Mouse (Mus musculus) lung, embryonic 16.5 days (tissue): ENCODE measurements at regions not wholly inside any gene's neighbourhood (a gene's known extent, or its start where the extent isn't known, plus 50 kb on each side); places are given as distances from the start of the nearest gene placed in this dataset.

ENCODE experiments used
- ATAC-seq: fragments of 200-750 bp; cut with Nextera tagmentation; 2 replicates; pipeline ENCODE4 v1.8.0; 2017; ENCODE audit warnings: low read depth, mild to moderate bottlenecking, moderate library complexity
- H3K27ac ChIP-seq: fragments of 300-500 bp; sonication (generic); 2 replicates; pipeline ENCODE4 v1.5.1; 2014; ENCODE audit warnings: mild to moderate bottlenecking, control low read depth, low read length
- H3K27me3 ChIP-seq: fragments of 300-500 bp; sonication (generic); 2 replicates; pipeline ENCODE4 v1.6.1; 2014; ENCODE audit warnings: low read depth, low read length, mixed read lengths; ENCODE audit not compliant: control insufficient read depth, insufficient read depth
- H3K36me3 ChIP-seq: fragments of 300-500 bp; sonication (generic); 2 replicates; pipeline ENCODE4 v1.6.1; 2014; ENCODE audit warnings: low read length; ENCODE audit not compliant: control insufficient read depth, insufficient read depth
- H3K4me1 ChIP-seq: fragments of 300-500 bp; sonication (generic); replicated peaks from 2 replicates; pipeline ENCODE4 v1.6.1; 2014; ENCODE audit warnings: low read length, mixed read lengths; ENCODE audit not compliant: control insufficient read depth, insufficient read depth
- H3K4me2 ChIP-seq: fragments of 300-500 bp; sonication (generic); 2 replicates; pipeline ENCODE4 v1.6.1; 2014; ENCODE audit warnings: low read depth, low read length, control low read depth
- H3K4me3 ChIP-seq: fragments of 300-500 bp; sonication (generic); 2 replicates; pipeline ENCODE4 v1.5.1; 2014; ENCODE audit warnings: mild to moderate bottlenecking, low read length, control low read depth
- H3K9ac ChIP-seq: fragments of 300-500 bp; sonication (generic); 2 replicates; pipeline ENCODE4 v1.6.1; 2014; ENCODE audit warnings: low read length, control low read depth
- H3K9me3 ChIP-seq: fragments of 300-500 bp; sonication (generic); 2 replicates; pipeline ENCODE4 v1.6.1; 2016; ENCODE audit warnings: low read length; ENCODE audit not compliant: control insufficient read depth
- WGBS: fragments of 180-500 bp; shearing (Covaris S2); extraction: QIAGEN DNeasy Blood & Tissue Kit; methylation state at CpG from one replicate; pipeline ENCODE4 v1.1.7; 2014; 5-methylcytosine and 5-hydroxymethylcytosine counted together

DNA sequence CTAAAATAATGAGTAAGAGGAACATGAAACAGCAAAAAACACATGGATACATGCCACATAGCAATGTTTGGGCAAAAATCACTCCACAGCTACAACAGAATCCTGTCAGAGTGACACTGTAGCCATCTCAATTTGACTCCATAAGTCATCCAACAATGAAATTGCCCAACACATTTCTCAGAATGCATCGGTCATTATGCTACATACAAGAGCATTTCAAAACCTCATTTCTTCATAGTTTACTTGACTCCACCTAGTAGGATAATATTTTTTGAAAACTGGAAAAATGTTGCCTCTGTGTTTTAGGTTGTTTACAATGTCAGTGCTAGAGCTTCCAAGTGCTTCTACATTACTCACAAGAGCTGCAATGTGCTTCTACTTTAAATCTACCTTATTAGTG lies 101.9 kb downstream of the Zfp36l1 start:
- Histone ChIP-seq H3K4me3 (no peak overlapping the region), H3K27me3 (no peaks in the 10 kb centered on the region), H3K9me3 (no peaks in the 10 kb centered on the region), H3K4me2 (no peak overlapping the region), H3K36me3 (no peaks in the 10 kb centered on the region), H3K4me1 (peaks cover 35% of the 10 kb centered on the region), H3K9ac (no peak overlapping the region), H3K27ac (peak overlapping the region; percentile 15; the same call in 1 of the 2 replicates)
- no peak for ATAC-seq
- 45% methylated on average over 1 of the region's 1 CpGs for WGBS

DNA sequence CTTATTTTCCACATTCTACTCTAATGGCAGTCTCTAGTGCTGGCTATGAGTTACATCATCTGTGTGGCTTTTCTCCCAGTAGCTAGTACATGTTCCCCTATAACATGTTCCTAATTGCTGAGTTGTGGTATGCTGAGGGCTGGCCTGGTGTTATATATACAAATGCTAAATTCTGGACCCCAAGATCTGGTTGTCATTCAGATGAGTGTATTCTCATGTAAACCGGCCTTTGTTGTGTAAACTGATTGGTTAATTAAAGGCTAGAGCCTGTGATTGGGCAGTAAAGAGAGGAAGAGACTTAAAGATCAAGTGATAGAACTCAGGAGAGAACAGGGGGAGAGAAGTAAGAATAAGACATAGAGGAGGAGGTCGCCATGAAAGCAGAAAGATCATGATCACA lies 102.6 kb downstream of the Zfp36l1 start:
- H3K9ac ChIP-seq = no peak overlapping the region
- no peaks in the 10 kb centered on the region for H3K9me3 ChIP-seq
- no peak for ATAC-seq
- no peaks in the 10 kb centered on the region for H3K36me3 ChIP-seq
- WGBS = 60% methylated on average over 2 of the region's 2 CpGs
- no peaks in the 10 kb centered on the region for H3K27me3 ChIP-seq
- no peak overlapping the region for H3K4me3 ChIP-seq
- peaks cover 35% of the 10 kb centered on the region for H3K4me1 ChIP-seq
- no peak overlapping the region for H3K4me2 ChIP-seq
- H3K27ac ChIP-seq = no peak overlapping the region

DNA sequence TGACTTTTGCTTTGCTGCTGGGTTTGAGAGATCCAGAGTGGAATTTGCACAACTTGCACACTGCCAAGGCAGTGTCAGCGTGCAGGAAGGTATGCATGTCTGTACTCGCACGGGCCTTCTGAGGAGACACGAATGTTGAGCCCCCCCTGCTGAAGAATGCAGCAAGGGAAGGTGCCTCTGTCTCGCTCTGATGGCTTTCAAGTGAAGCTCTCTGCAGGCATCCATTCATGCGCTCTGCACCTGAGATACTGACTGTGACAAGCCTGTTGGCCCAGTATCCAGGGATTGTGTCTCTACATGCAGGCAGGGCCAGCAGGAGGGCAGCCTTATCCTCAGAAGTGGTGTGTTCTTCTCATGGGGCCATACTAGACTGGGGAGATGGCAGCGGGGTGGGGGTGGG lies 105.0 kb downstream of the Zfp36l1 start:
- ATAC-seq = no peak
- WGBS = 47% methylated on average over 7 of the region's 7 CpGs
- H3K4me2 ChIP-seq = no peak overlapping the region
- no peaks in the 10 kb centered on the region for H3K9me3 ChIP-seq
- peaks cover 15% of the 10 kb centered on the region for H3K4me1 ChIP-seq
- H3K4me3 ChIP-seq = no peak overlapping the region
- H3K9ac ChIP-seq = no peak overlapping the region
- no peaks in the 10 kb centered on the region for H3K36me3 ChIP-seq
- no peak overlapping the region for H3K27ac ChIP-seq
- no peaks in the 10 kb centered on the region for H3K27me3 ChIP-seq

DNA sequence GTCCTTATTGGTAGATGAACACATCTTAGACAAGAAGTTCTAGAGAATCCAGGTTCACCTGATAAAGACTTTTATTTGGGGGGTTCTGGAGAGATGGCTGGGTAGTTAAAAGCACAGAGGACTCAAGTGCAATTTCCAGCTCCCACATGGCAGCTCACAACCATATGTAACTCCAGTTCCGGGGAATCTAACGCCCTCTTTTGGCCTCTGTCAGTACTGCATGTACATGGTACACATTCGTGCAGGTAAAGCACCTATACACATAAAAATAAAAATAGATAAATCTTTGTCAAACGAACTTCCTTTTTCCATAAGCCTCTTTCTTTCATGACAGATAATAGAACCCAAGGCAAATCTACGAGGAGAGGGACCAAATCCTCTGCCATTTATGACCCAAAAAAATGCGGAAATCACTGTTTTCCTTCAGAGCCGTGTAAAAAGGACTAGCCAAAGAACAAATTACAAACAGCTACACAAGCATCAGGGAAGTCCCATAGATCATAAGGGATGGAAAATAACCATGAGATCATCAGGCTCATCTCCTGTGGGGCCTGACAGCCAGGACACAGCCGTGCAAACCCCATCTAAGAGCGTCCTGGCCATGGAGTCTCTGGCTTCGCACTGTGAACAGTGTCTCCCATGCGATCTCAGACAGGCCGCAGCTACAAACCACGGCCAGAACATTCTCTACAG lies 107.4 kb downstream of the Zfp36l1 start:
- Histone ChIP-seq H3K4me1 (peaks cover 19% of the 10 kb centered on the region), H3K27me3 (no peaks in the 10 kb centered on the region), H3K36me3 (no peaks in the 10 kb centered on the region), H3K9ac (no peak overlapping the region), H3K9me3 (no peaks in the 10 kb centered on the region), H3K4me3 (no peak overlapping the region), H3K4me2 (no peak overlapping the region), H3K27ac (no peak overlapping the region)
- ATAC-seq = no peak
- 78% methylated on average over 13 of the region's 13 CpGs for WGBS

DNA sequence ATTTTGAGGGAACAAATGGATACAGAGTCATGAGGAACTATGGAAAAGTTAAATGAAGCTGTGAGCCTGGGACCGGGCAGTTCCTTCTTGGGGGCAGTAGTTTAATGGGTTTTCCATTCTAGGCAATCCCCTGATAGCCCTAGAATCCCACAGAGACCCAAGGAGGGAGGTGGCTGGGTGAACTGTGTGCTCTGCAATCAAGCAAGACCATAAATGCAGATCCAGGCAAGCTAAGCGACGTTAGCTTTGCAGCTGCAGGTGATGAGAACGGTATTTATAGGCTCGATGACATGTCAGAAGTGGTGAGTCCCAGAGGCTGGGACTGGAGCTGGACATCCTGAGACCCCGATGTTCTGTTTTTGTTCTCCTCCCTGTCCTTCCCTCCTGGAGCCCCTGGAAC lies 108.2 kb downstream of the Zfp36l1 start:
- no peaks in the 10 kb centered on the region for H3K36me3 ChIP-seq
- no peaks in the 10 kb centered on the region for H3K27me3 ChIP-seq
- no peak overlapping the region for H3K4me3 ChIP-seq
- no peak overlapping the region for H3K9ac ChIP-seq
- no peak overlapping the region for H3K4me2 ChIP-seq
- H3K9me3 ChIP-seq = no peaks in the 10 kb centered on the region
- H3K27ac ChIP-seq = no peak overlapping the region
- WGBS = 80% methylated on average over 6 of the region's 6 CpGs
- ATAC-seq = no peak
- H3K4me1 ChIP-seq = peaks cover 19% of the 10 kb centered on the region

DNA sequence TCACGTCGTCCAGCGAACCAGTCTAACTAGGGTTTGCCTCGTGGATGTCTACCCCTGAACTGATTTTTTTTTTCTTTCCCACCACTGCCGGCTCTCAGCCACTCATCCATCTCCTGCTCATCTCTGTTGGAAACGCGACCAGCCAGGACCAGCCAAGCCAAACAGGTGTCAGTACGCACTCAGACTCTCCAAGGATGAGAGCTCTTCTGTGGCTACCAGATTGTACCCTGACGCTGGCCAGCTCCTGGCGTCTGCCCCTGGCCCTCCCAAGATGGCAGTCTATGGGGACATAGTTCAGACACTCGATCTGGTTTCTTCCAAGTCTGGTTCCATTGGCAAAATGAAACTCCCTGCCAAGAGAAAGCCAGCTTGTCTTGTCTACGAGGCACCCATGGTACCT lies 109.3 kb downstream of the Zfp36l1 start:
- H3K27ac ChIP-seq = no peak overlapping the region
- peaks cover 22% of the 10 kb centered on the region for H3K4me1 ChIP-seq
- 77% methylated on average over 12 of the region's 12 CpGs for WGBS
- H3K27me3 ChIP-seq = no peaks in the 10 kb centered on the region
- ATAC-seq = no peak
- no peaks in the 10 kb centered on the region for H3K9me3 ChIP-seq
- H3K36me3 ChIP-seq = no peaks in the 10 kb centered on the region
- H3K9ac ChIP-seq = no peak overlapping the region
- H3K4me3 ChIP-seq = no peak overlapping the region
- no peak overlapping the region for H3K4me2 ChIP-seq

DNA sequence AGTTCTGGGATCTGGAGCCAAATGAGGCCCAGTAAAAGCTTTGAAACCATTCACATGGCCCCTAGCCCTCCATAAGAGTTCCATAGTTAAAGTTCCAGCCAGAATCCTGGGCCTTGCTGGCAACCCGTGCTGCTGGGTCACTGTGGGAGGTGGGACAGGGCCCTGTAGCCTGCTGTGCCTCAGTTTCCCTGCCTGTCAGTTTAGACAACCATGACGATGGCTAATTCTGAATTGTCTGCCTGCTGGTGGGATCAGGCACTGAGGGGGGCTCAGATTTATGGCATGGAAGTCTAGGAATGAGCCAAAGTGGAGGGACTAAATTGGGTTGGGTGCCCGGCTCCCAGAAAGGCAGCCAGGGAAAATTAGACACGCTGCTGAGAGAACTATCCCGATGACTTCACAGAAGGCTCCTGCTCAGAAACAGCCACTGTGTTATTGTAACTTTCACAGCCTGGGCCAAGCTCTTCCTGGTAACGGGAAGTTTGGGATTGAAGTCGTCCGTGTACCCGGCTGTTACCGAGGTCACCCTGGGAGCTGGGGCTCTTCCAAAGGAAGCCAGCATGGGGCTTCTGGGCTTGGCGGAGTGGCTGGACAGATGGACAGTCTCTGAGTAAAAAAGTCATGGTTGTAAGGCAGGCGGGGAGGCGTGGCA lies 110.2 kb downstream of the Zfp36l1 start:
- H3K4me3 ChIP-seq = no peak overlapping the region
- H3K4me2 ChIP-seq = no peak overlapping the region
- H3K27me3 ChIP-seq = no peaks in the 10 kb centered on the region
- H3K4me1 ChIP-seq = peaks cover 19% of the 10 kb centered on the region
- peak overlapping the region; percentile 83 for H3K27ac ChIP-seq
- H3K9me3 ChIP-seq = no peaks in the 10 kb centered on the region
- WGBS = 66% methylated on average over 13 of the region's 13 CpGs
- H3K9ac ChIP-seq = peak overlapping the region; percentile 33
- H3K36me3 ChIP-seq = no peaks in the 10 kb centered on the region
- no peak for ATAC-seq

DNA sequence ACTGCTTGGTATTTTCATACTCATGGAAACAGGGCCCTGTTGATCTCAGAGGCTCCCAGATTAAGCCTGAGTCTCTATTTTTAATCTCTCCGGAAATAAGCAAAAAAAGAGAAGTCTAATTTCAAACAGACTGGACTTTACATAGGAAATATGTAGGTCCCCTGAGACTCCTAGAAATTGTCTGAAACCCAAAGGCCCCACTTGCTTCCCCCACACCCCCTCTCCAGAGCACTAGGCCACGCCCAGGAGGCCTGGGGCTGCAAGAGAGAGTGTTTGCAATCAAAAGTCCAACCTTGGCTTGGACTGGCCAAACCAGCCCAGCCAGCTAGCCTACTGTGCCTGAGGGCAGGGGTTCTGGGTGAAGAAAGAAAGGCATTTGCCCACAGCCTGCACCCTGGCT lies 111.0 kb downstream of the Zfp36l1 start:
- ATAC-seq = peak; percentile 80
- Histone ChIP-seq H3K4me3 (no peak overlapping the region), H3K9me3 (no peaks in the 10 kb centered on the region), H3K27me3 (no peaks in the 10 kb centered on the region), H3K4me2 (no peak overlapping the region), H3K27ac (peak overlapping the region; percentile 83), H3K4me1 (peaks cover 19% of the 10 kb centered on the region), H3K36me3 (no peaks in the 10 kb centered on the region), H3K9ac (no peak overlapping the region)
- WGBS = 46% methylated on average over 2 of the region's 2 CpGs

DNA sequence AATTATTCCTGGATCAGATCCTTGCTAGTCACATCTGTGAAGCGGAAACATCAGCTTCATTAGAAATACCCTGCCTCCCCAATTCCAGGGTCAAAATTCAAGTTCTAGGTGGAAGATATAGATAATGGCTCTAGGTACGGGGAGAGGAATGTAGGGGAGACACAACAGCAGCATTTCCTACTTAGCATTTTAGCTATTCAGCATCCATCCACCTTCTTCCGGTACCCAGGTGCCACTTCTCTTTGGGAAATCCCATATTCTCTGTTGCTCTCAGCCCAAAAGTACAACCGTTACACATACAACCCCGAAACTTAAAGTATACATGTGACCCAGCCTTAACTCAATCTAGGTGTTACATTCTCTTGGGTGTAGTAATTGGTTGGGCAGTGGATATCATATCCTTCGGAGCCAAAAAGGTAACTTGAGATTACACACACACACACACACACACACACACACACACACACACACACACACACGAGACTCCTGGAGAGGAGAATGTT lies 112.9 kb downstream of the Zfp36l1 start:
- Histone ChIP-seq H3K4me3 (no peak overlapping the region), H3K4me1 (peaks cover 19% of the 10 kb centered on the region), H3K27me3 (no peaks in the 10 kb centered on the region), H3K9me3 (no peaks in the 10 kb centered on the region), H3K36me3 (no peaks in the 10 kb centered on the region), H3K9ac (no peak overlapping the region), H3K27ac (no peak overlapping the region), H3K4me2 (no peak overlapping the region)
- WGBS = 92% methylated on average over 7 of the region's 7 CpGs
- ATAC-seq = no peak
